Mouse (Mus musculus): ENCODE measurements at regions not wholly inside any gene's neighbourhood (a gene's known extent, or its start where the extent isn't known, plus 50 kb on each side); places are given as distances from the start of the nearest gene placed in this dataset.

- Histone ChIP-seq H3K4me3 (replicated peaks) (no peak overlapping the region), H3K9ac (no peak overlapping the region), H3K4me1 (replicated peaks) (no peaks in the 10 kb centered on the region), H3K27me3 (no peaks in the 10 kb centered on the region), H3K4me2 (no peak overlapping the region), H3K9me3 (replicated peaks) (no peaks in the 10 kb centered on the region), H3K27ac (replicated peaks) (no peak overlapping the region), H3K36me3 (replicated peaks) (no peaks in the 10 kb centered on the region)
- 41% methylated on average over 6 of the region's 6 CpGs for WGBS (ENCODE audit: insufficient replicate concordance)
- no peak for ATAC-seq (ENCODE audit: insufficient read depth)
These were observed 111.5 kb upstream of the Fmo9 start for GRCm38 (mm10) chr1:166793052-166793716.

GRCm38 (mm10) chr1:166793717-166794081 lies 112.1 kb upstream of the Fmo9 start:
- WGBS (ENCODE audit: insufficient replicate concordance): 68% methylated on average over 1 of the region's 1 CpGs
- Histone ChIP-seq H3K4me3 (replicated peaks) (no peak overlapping the region), H3K27ac (replicated peaks) (no peak overlapping the region), H3K27me3 (no peaks in the 10 kb centered on the region), H3K4me2 (no peak overlapping the region), H3K9me3 (replicated peaks) (no peaks in the 10 kb centered on the region), H3K4me1 (replicated peaks) (no peaks in the 10 kb centered on the region), H3K9ac (no peak overlapping the region), H3K36me3 (replicated peaks) (no peaks in the 10 kb centered on the region)
- no peak for ATAC-seq (ENCODE audit: insufficient read depth)

GRCm38 (mm10) chr1:166794622-166795244 lies 113.1 kb upstream of the Fmo9 start:
- H3K9me3 ChIP-seq (replicated peaks): no peaks in the 10 kb centered on the region
- no peaks in the 10 kb centered on the region for H3K36me3 ChIP-seq (replicated peaks)
- no peak overlapping the region for H3K9ac ChIP-seq
- no peak for ATAC-seq (ENCODE audit: insufficient read depth)
- WGBS (ENCODE audit: insufficient replicate concordance): 45% methylated on average over 14 of the region's 14 CpGs
- H3K4me2 ChIP-seq: no peak overlapping the region
- no peaks in the 10 kb centered on the region for H3K27me3 ChIP-seq
- H3K27ac ChIP-seq (replicated peaks): no peak overlapping the region
- no peaks in the 10 kb centered on the region for H3K4me1 ChIP-seq (replicated peaks)
- H3K4me3 ChIP-seq (replicated peaks): no peak overlapping the region

- Histone ChIP-seq H3K36me3 (replicated peaks) (no peaks in the 10 kb centered on the region), H3K27me3 (no peaks in the 10 kb centered on the region), H3K4me3 (replicated peaks) (no peak overlapping the region), H3K9ac (no peak overlapping the region), H3K27ac (replicated peaks) (no peak overlapping the region), H3K9me3 (replicated peaks) (no peaks in the 10 kb centered on the region), H3K4me2 (no peak overlapping the region), H3K4me1 (replicated peaks) (no peaks in the 10 kb centered on the region)
- no peak for ATAC-seq (ENCODE audit: insufficient read depth)
- whole genome bisulfite sequencing (ENCODE audit: insufficient replicate concordance): 52% methylated on average over 4 of the region's 4 CpGs
These were observed 114.0 kb upstream of the Fmo9 start for GRCm38 (mm10) chr1:166795613-166796012.

DNA sequence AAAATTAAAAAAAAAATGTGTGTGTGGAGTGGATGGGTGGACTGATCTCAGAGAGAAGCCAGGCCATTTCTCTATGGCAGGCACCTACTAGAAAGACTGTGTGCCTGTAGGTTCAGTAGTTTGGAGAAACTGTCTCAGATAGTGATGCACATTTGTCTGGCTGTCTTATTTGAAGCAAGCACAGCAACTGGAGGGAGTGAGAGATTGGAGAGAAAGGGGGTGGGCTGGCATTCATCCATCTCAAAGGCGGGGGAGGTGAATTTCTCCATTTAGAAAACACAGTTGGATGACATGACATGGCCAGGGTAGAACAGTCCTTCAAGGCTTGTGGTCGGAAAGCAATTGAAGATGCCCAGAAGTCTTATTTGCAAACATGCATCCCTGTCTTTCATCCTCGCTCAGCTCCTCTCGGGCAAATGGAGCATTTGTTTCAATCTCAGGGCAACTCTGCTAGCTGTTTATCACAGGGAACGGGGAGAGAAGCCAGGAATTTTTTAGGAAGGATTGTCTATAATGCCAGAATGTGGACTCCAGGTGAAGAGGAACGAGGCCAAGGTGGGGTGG lies 114.8 kb upstream of the Fmo9 start:
- Histone ChIP-seq H3K27me3 (no peaks in the 10 kb centered on the region), H3K4me2 (no peak overlapping the region), H3K9me3 (replicated peaks) (no peaks in the 10 kb centered on the region), H3K36me3 (replicated peaks) (no peaks in the 10 kb centered on the region), H3K9ac (no peak overlapping the region), H3K4me3 (replicated peaks) (no peak overlapping the region), H3K27ac (replicated peaks) (no peak overlapping the region), H3K4me1 (replicated peaks) (no peaks in the 10 kb centered on the region)
- no peak for ATAC-seq (ENCODE audit: insufficient read depth)
- WGBS (ENCODE audit: insufficient replicate concordance): 58% methylated on average over 6 of the region's 6 CpGs

DNA sequence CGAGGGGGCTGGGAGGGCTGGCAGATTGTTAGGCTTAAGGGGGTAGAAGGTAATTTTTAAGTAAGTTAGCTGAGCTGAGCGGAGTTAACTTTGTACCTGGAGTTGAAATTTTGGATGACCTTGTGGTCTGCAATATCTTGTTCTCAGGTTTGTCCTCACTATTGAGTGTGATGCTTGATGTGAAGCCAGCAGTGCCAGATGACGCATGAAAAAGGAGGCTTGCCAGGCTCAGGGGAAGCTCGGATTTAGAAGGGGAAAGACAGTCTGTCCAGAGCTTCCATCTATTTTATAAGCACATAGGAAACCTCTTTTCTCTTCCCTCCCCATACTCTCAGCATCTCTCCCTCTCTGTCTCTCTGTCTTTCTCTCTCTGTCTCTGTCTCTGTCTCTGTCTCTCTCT lies 115.3 kb upstream of the Fmo9 start:
- H3K27me3 ChIP-seq: no peaks in the 10 kb centered on the region
- no peak overlapping the region for H3K4me3 ChIP-seq (replicated peaks)
- no peak overlapping the region for H3K4me2 ChIP-seq
- no peaks in the 10 kb centered on the region for H3K9me3 ChIP-seq (replicated peaks)
- no peak overlapping the region for H3K27ac ChIP-seq (replicated peaks)
- no peaks in the 10 kb centered on the region for H3K4me1 ChIP-seq (replicated peaks)
- no peak overlapping the region for H3K9ac ChIP-seq
- ATAC-seq (ENCODE audit: insufficient read depth): no peak
- WGBS (ENCODE audit: insufficient replicate concordance): 56% methylated on average over 4 of the region's 4 CpGs
- no peaks in the 10 kb centered on the region for H3K36me3 ChIP-seq (replicated peaks)

GRCm38 (mm10) chr1:166800953-166801603 lies 119.4 kb upstream of the Fmo9 start:
- 71% methylated on average over 11 of the region's 11 CpGs for WGBS (ENCODE audit: insufficient replicate concordance)
- H3K27me3 ChIP-seq: no peaks in the 10 kb centered on the region
- H3K4me2 ChIP-seq: no peak overlapping the region
- no peaks in the 10 kb centered on the region for H3K4me1 ChIP-seq (replicated peaks)
- no peak overlapping the region for H3K4me3 ChIP-seq (replicated peaks)
- no peaks in the 10 kb centered on the region for H3K9me3 ChIP-seq (replicated peaks)
- no peak for ATAC-seq (ENCODE audit: insufficient read depth)
- no peak overlapping the region for H3K27ac ChIP-seq (replicated peaks)
- no peak overlapping the region for H3K9ac ChIP-seq
- no peaks in the 10 kb centered on the region for H3K36me3 ChIP-seq (replicated peaks)

- no peak overlapping the region for H3K27ac ChIP-seq (replicated peaks)
- 23% methylated on average over 4 of the region's 4 CpGs for WGBS (ENCODE audit: insufficient replicate concordance)
- ATAC-seq (ENCODE audit: insufficient read depth): no peak
These were observed 120.3 kb upstream of the Fmo9 start for GRCm38 (mm10) chr1:166801929-166802328.

DNA sequence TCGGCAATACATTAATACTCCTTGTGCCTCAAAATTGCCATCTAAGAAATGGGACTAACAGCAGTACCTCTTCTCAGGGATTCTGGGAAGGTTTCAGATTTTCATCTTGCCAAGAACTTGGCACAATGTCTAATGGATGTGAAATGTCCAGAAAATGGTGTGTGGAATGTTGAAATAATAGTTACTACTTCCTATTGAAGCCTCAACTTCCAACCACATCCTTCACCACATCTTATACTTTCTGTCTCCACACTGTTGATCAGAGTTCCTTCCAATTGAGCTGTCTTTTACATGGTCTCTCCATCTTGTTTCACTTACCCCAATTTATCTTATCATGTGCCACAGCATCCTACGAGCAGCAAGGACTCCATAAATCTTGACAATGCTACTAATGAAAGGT lies 122.3 kb upstream of the Fmo9 start:
- no peak overlapping the region for H3K9ac ChIP-seq
- ATAC-seq (ENCODE audit: insufficient read depth): no peak
- 37% methylated on average over 2 of the region's 2 CpGs for WGBS (ENCODE audit: insufficient replicate concordance)

More at GRCm38 (mm10) chr1:166801929-166802328, 120.3 kb upstream of the Fmo9 start:
- Histone ChIP-seq H3K4me2 (no peak overlapping the region), H3K4me1 (replicated peaks) (no peaks in the 10 kb centered on the region), H3K9me3 (replicated peaks) (no peaks in the 10 kb centered on the region), H3K36me3 (replicated peaks) (no peaks in the 10 kb centered on the region), H3K4me3 (replicated peaks) (no peak overlapping the region), H3K27me3 (no peaks in the 10 kb centered on the region), H3K9ac (no peak overlapping the region)

DNA sequence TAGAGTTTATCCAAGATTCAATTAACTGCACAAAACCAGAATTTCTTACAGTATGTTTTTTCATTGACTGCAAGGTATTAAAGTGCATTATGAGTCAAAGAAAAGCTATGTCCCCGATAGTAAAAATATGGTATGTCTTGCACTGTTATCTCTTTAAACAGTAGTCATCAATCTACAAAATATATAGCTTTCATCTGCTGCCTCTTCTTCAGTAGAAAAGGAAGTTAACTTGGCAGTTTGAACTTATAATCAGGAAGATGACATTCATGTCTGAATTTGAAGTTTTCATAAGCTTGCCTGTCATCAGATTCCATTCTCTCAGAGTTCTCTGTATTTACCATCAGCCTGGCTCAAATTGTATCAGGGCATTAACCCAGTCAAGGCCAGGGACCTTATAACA lies 122.7 kb upstream of the Fmo9 start:
- ATAC-seq (ENCODE audit: insufficient read depth): no peak
- 39% methylated on average over 1 of the region's 1 CpGs for WGBS (ENCODE audit: insufficient replicate concordance)
- H3K4me2 ChIP-seq: no peak overlapping the region
- no peaks in the 10 kb centered on the region for H3K9me3 ChIP-seq (replicated peaks)
- no peak overlapping the region for H3K9ac ChIP-seq
- no peak overlapping the region for H3K4me3 ChIP-seq (replicated peaks)
- H3K27me3 ChIP-seq: no peaks in the 10 kb centered on the region
- no peaks in the 10 kb centered on the region for H3K36me3 ChIP-seq (replicated peaks)
- no peak overlapping the region for H3K27ac ChIP-seq (replicated peaks)
- no peaks in the 10 kb centered on the region for H3K4me1 ChIP-seq (replicated peaks)

More for the DNA sequence above, 122.3 kb upstream of the Fmo9 start:
- no peak overlapping the region for H3K4me3 ChIP-seq (replicated peaks)
- no peaks in the 10 kb centered on the region for H3K36me3 ChIP-seq (replicated peaks)
- H3K27ac ChIP-seq (replicated peaks): no peak overlapping the region
- H3K4me2 ChIP-seq: no peak overlapping the region
- no peaks in the 10 kb centered on the region for H3K4me1 ChIP-seq (replicated peaks)
- no peaks in the 10 kb centered on the region for H3K27me3 ChIP-seq
- no peaks in the 10 kb centered on the region for H3K9me3 ChIP-seq (replicated peaks)

GRCm38 (mm10) chr1:166807163-166807945 lies 125.7 kb upstream of the Fmo9 start:
- no peak for ATAC-seq (ENCODE audit: insufficient read depth)

More at GRCm38 (mm10) chr1:166807163-166807945, 125.7 kb upstream of the Fmo9 start:
- H3K36me3 ChIP-seq (replicated peaks): no peaks in the 10 kb centered on the region
- H3K4me3 ChIP-seq (replicated peaks): no peak overlapping the region
- peaks cover 14% of the 10 kb centered on the region for H3K4me1 ChIP-seq (replicated peaks)
- H3K4me2 ChIP-seq: no peak overlapping the region
- no peaks in the 10 kb centered on the region for H3K27me3 ChIP-seq
- H3K9me3 ChIP-seq (replicated peaks): no peaks in the 10 kb centered on the region
- H3K27ac ChIP-seq (replicated peaks): no peak overlapping the region
- WGBS (ENCODE audit: insufficient replicate concordance): 47% methylated on average over 7 of the region's 7 CpGs
- H3K9ac ChIP-seq: no peak overlapping the region
